Mouse (Mus musculus) cerebellum, postnatal 36 days (tissue): ENCODE results near the gene Snd1.

Experiments
- DNase-seq, 2 experiments: peaks; one replicate each; pipeline ENCODE4 v3.0.0; 2021 to 2022; ENCODE audit warnings: mixed read lengths in 2 of 2

Snd1 gene

GRCm38 (mm10) chr6:28817039-28817438, 342.1 kb downstream of the Snd1 start:
- peak; percentile 71 to 73 for DNase-seq

- no peak for DNase-seq
Observed at GRCm38 (mm10) chr6:28819509-28820358, 344.8 kb downstream of the Snd1 start.

- DNase-seq = no peak
Observed at GRCm38 (mm10) chr6:28822296-28822695, 347.4 kb downstream of the Snd1 start.

- DNase-seq = no peak
Observed at GRCm38 (mm10) chr6:28823375-28823774, 348.4 kb downstream of the Snd1 start.

- no peak for DNase-seq
Observed at GRCm38 (mm10) chr6:28823802-28824201, 348.9 kb downstream of the Snd1 start.

GRCm38 (mm10) chr6:28825894-28826293, 351.0 kb downstream of the Snd1 start:
- no peak for DNase-seq

- DNase-seq = no peak
Observed at GRCm38 (mm10) chr6:28826689-28827389, 351.9 kb downstream of the Snd1 start.

- DNase-seq = peak; percentile 47 to 49
Observed at GRCm38 (mm10) chr6:28827565-28827964, 352.6 kb downstream of the Snd1 start.

GRCm38 (mm10) chr6:28828593-28828992, 353.7 kb downstream of the Snd1 start:
- peak; percentile 66 to 67 for DNase-seq

GRCm38 (mm10) chr6:28830306-28830705, 355.4 kb downstream of the Snd1 start:
- DNase-seq = peak; percentile 48 to 56

GRCm38 (mm10) chr6:28831011-28831853, 356.3 kb downstream of the Snd1 start, which contains the start of gene Lrrc4:
Lrrc4 (minus strand) TSS chr6:28831747.
- peak in 1 of 2 experiments; percentile 50 for DNase-seq

- DNase-seq = peak; percentile 60 to 63
Observed at GRCm38 (mm10) chr6:28831854-28832750, 357.2 kb downstream of the Snd1 start.

- DNase-seq = peak; percentile 67 to 68
Observed at GRCm38 (mm10) chr6:28832751-28833291, 357.9 kb downstream of the Snd1 start.

- peak; percentile 74 to 76 for DNase-seq
Observed at GRCm38 (mm10) chr6:28833380-28833822, 358.5 kb downstream of the Snd1 start.

- no peak for DNase-seq
Observed at GRCm38 (mm10) chr6:28834046-28834445, 359.1 kb downstream of the Snd1 start.

GRCm38 (mm10) chr6:28836600-28836999, 361.7 kb downstream of the Snd1 start:
- no peak for DNase-seq

GRCm38 (mm10) chr6:28841569-28841968, 366.6 kb downstream of the Snd1 start:
- no peak for DNase-seq

- DNase-seq = peak in 1 of 2 experiments; percentile 40
Observed at GRCm38 (mm10) chr6:28842375-28843276, 367.7 kb downstream of the Snd1 start.

GRCm38 (mm10) chr6:28845610-28846009, 370.7 kb downstream of the Snd1 start:
- DNase-seq = no peak

GRCm38 (mm10) chr6:28847616-28848015, 372.7 kb downstream of the Snd1 start:
- no peak for DNase-seq
